Mouse (Mus musculus): Measurements from ENCODE around the gene Apbb2.

GRCm38 (mm10) chr5:66611851-66612250 is 6.7 kb downstream of the Apbb2 start:
- TF ChIP-seq CTCF (IDR thresholded peaks at IDR 0.05; ENCODE audit: control insufficient read depth, insufficient read depth, insufficient replicate concordance, low read depth, low read length): no peak
- TF ChIP-seq POLR2A (IDR thresholded peaks at IDR 0.05; ENCODE audit: control insufficient read depth, low read depth, low read length): no peak
